20 mouse cellular contexts compared by ENCODE assay signal in the genomic region with DNA sequence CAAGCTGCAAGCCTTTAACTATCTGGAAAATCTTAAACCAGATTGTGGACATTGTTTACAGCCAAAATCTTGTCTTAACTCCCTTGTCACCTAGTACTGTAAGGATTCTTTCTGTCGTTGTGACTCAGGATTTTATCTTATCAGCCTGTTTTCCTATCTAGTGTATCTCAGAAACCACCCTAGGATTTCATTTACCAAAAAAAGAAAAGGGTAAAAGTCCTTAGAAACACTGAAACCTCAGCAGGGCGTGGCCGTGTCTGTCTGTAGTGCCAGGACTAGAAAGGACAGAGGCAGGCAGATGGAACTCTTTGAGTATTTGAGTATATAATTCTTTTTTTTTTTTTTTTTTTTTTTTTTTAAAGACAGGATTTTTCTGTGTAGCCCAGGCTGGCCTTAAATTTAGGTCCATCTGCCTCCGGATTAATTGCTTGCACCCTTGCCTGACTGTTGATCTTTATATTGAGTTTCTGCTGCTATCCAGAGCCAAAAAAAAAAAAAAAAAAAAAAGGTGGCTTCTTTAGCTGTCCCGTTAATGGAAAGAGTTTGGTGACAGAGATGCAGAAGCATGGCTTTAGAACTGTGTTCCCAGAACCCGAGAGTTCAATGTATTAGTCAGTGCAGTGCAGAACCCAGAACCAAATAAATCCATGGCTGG. TPM values are rescaled to one million over a fixed set of nuclear protein-coding genes. Genes with fewer than 3 reads are reported as not detected.
A peak's percentile ranks its signal among the peaks of the same experiment; 100 is the strongest.
DNase-seq lines count a peak whose midpoint lies in the region; ATAC-seq and TF ChIP-seq lines count a peak whose summit lies in the region.
"Had no signal": no experiment of that assay in that cellular context is flagged by ENCODE, and none has a peak within 500 bp of the region (broad histone marks: within the 10 kb centered on the region; RNA-seq: fewer than 3 reads in every experiment).

No protein-coding gene starts in this region.

- H3K4me2 ChIP-seq in forebrain, postnatal 0 days (ENCODE audit: low read depth) = no peak overlapping the region
- peak overlapping the region; percentile 79 for H3K4me2 ChIP-seq in myocyte (ENCODE audit: low read depth)
- H3K4me2 ChIP-seq: lung, embryonic 15.5 days; midbrain, embryonic 15.5 days; neural tube, embryonic 13.5 days had no signal

- peaks cover 5% of the 10 kb centered on the region for H3K79me2 ChIP-seq in myocyte (ENCODE audit: control insufficient read depth, insufficient read depth)

- ATAC-seq in forebrain, postnatal 0 days = no peak
- ATAC-seq: inflammation-experienced regulatory T-cells, adult 6 months; midbrain, embryonic 15.5 days had no signal

- no peak for TF ChIP-seq CTCF in forebrain, postnatal 0 days (IDR thresholded peaks at IDR 0.05; ENCODE audit: low read depth)

- no peak overlapping the region for H3K4me3 ChIP-seq in forebrain, embryonic 10.5 days
- H3K4me3 ChIP-seq in forebrain, postnatal 0 days (ENCODE audit: low read depth, low read length) = no peak overlapping the region
- peak overlapping the region; percentile 3 for H3K4me3 ChIP-seq in myocyte
- H3K4me3 ChIP-seq: hindbrain, embryonic 10.5 days; lung, embryonic 15.5 days; midbrain, embryonic 15.5 days; neural tube, embryonic 13.5 days had no signal

- H3K4me1 ChIP-seq in forebrain, embryonic 10.5 days = no peaks in the 10 kb centered on the region
- H3K4me1 ChIP-seq in forebrain, postnatal 0 days (ENCODE audit: insufficient read depth) = no peaks in the 10 kb centered on the region
- H3K4me1 ChIP-seq: hindbrain, embryonic 10.5 days; midbrain, embryonic 15.5 days; neural tube, embryonic 13.5 days had no signal

- no peaks in the 10 kb centered on the region for H3K36me3 ChIP-seq in forebrain, embryonic 10.5 days (replicated peaks)
- no peaks in the 10 kb centered on the region for H3K36me3 ChIP-seq in forebrain, postnatal 0 days (ENCODE audit: insufficient read depth)
- H3K36me3 ChIP-seq in myocyte (ENCODE audit: control insufficient read depth, insufficient read depth) = no peaks in the 10 kb centered on the region
- H3K36me3 ChIP-seq: hindbrain, embryonic 10.5 days; lung, embryonic 15.5 days; midbrain, embryonic 15.5 days; neural tube, embryonic 13.5 days had no signal

- no peak overlapping the region for H3ac ChIP-seq in myocyte (ENCODE audit: control insufficient read depth, insufficient read length)

- H3K27ac ChIP-seq in forebrain, embryonic 10.5 days = 0 out of 2 replicates have a peak overlapping the region, but pooled peaks have one; percentile 48
- H3K27ac ChIP-seq in forebrain, postnatal 0 days (ENCODE audit: low read depth, low read length) = no peak overlapping the region
- H3K27ac ChIP-seq: hindbrain, embryonic 10.5 days; midbrain, embryonic 15.5 days; neural tube, embryonic 13.5 days had no signal

- WGBS in forebrain, embryonic 10.5 days = 81% methylated on average over 6 of the region's 6 CpGs
- 71% methylated on average over 6 of the region's 6 CpGs for WGBS in forebrain, postnatal 0 days

- H3K27me3 ChIP-seq in forebrain, embryonic 10.5 days (ENCODE audit: poor library complexity, severe bottlenecking) = no peaks in the 10 kb centered on the region
- no peaks in the 10 kb centered on the region for H3K27me3 ChIP-seq in forebrain, postnatal 0 days (ENCODE audit: insufficient read depth, low read length)
- H3K27me3 ChIP-seq in myocyte (ENCODE audit: control insufficient read depth, insufficient read depth, insufficient read length) = no peaks in the 10 kb centered on the region
- H3K27me3 ChIP-seq: lung, embryonic 15.5 days; midbrain, embryonic 15.5 days; neural tube, embryonic 13.5 days had no signal

- DNase-seq in forebrain, embryonic 10.5 days (ENCODE audit: extremely low spot score, low spot score) = no peak
- no peak for DNase-seq in forebrain, postnatal 0 days
- DNase-seq in 416B (ENCODE audit: low read depth) (peak; percentile 57), liver (peak; percentile 58)
- DNase-seq in cerebellum, adult 9-10 months = no peak
- no peak for DNase-seq in layer of hippocampus, postnatal 25 days (ENCODE audit: extremely low spot score in 1 of 2, low spot score in 1 of 2)
- no peak for DNase-seq in natural killer cell, adult 2 months (ENCODE audit: low spot score in 2 of 2)
- DNase-seq: cerebellum, postnatal 14 days; gastrocnemius, postnatal 14 days; kidney, postnatal 14 days; layer of hippocampus, adult 9-11 months; left cerebral cortex, postnatal 4 days; retina, postnatal 1 day; thymus, postnatal 14 days had no signal

- no peak overlapping the region for H3K9ac ChIP-seq in forebrain, postnatal 0 days
- H3K9ac ChIP-seq: lung, embryonic 15.5 days; midbrain, embryonic 15.5 days; neural tube, embryonic 13.5 days had no signal

- TF ChIP-seq POLR2A in myocyte (IDR thresholded peaks at IDR 0.05; ENCODE audit: insufficient read length, low read depth) = no peak

- H3K9me3 ChIP-seq in forebrain, embryonic 10.5 days = no peaks in the 10 kb centered on the region
- H3K9me3 ChIP-seq in forebrain, postnatal 0 days (ENCODE audit: low read length) = no peaks in the 10 kb centered on the region
- H3K9me3 ChIP-seq: hindbrain, embryonic 10.5 days; lung, embryonic 15.5 days; midbrain, embryonic 15.5 days; neural tube, embryonic 13.5 days had no signal

TF ChIP-seq in myocyte, 11 proteins besides CTCF, POLR2A, EP300 and RAD21:
- no peak for TF ChIP-seq MYOG (IDR thresholded peaks at IDR 0.05; ENCODE audit: control insufficient read depth in 1 of 3, insufficient read depth in 1 of 3, insufficient read length in 2 of 3, low read depth in 2 of 3)
- TF ChIP-seq USF1 (IDR thresholded peaks at IDR 0.05; ENCODE audit: low read depth) = no peak
- TF ChIP-seq REST (IDR thresholded peaks at IDR 0.05; ENCODE audit: insufficient read depth, insufficient read length) = no peak
- no peak for TF ChIP-seq MYOD1 (IDR thresholded peaks at IDR 0.05; ENCODE audit: control insufficient read depth in 1 of 3, insufficient read length in 2 of 3, low read depth in 2 of 3)
- no peak for TF ChIP-seq SRF (IDR thresholded peaks at IDR 0.05; ENCODE audit: control insufficient read depth, insufficient read length, low read depth)
- TF ChIP-seq TCF3 (IDR thresholded peaks at IDR 0.05; ENCODE audit: insufficient read length, low read depth) = no peak
- TF ChIP-seq POLR2AphosphoS2 (IDR thresholded peaks at IDR 0.05; ENCODE audit: insufficient read length, low read depth) = no peak
TF ChIP-seq in myocyte: peak in this region for 0.

RNA-seq across cellular contexts. Expression of gene Aff1, which starts 44.5 kb away (rescaled TPM):
- 4.3 and 5.1 TPM in 2 replicates for polyA plus RNA-seq in forebrain, embryonic 10.5 days (2016; fragmentation: Nextera tagmentation; extraction: Ambion mirVana)
- 2.4 and 4.0 TPM in 2 replicates for total RNA-seq in forebrain, postnatal 0 days (2014; rRNA removed)
- 0.88 and 1.0 TPM in 2 replicates for polyA plus RNA-seq in forebrain, postnatal 0 days (2015; fragmentation: Nextera tagmentation; extraction: Ambion mirVana)
- polyA plus RNA-seq in myocyte (2012; fragmentation: generic; extraction: Trizol) = 16.4 TPM
- 10 to 100 TPM; 14.1 to 14.2 TPM for total RNA-seq in layer of hippocampus, postnatal 25 days (2021)

Comparison
In these comparisons a context has a peak if more than half of its experiments do, and no peak if none do; other contexts are left out.
1. DNase-seq: peak in 416B (single experiment) and liver (single experiment); none in forebrain, embryonic 10.5 days (single experiment), forebrain, postnatal 0 days (single experiment), cerebellum, adult 9-10 months (single experiment), layer of hippocampus, postnatal 25 days (0 of 2) and natural killer cell, adult 2 months (0 of 2).